Mouse (Mus musculus): ENCODE measurements around the gene Dnph1. TPM values are rescaled to one million over a fixed set of nuclear protein-coding genes. Genes with fewer than 3 reads are reported as not detected.

The Dnph1 gene
- total and polyA plus RNA-seq, 2 experiments from 2014 or later, result 7.0 to 10.0 TPM

- Histone ChIP-seq H3K4me2 (ENCODE audit: low read depth, low read length) (no peak overlapping the region), H3K9ac (replicated peaks; ENCODE audit: low read depth, low read length) (no peak overlapping the region), H3K36me3 (replicated peaks; ENCODE audit: control insufficient read depth, insufficient read depth, low read length) (no peaks in the 10 kb centered on the region), H3K4me3 (ENCODE audit: low read depth, low read length) (no peak overlapping the region), H3K9me3 (replicated peaks; ENCODE audit: control insufficient read depth, low read length) (no peaks in the 10 kb centered on the region), H3K27me3 (ENCODE audit: control insufficient read depth, insufficient read depth, low read length) (no peaks in the 10 kb centered on the region), H3K4me1 (ENCODE audit: control insufficient read depth, insufficient read depth) (no peaks in the 10 kb centered on the region), H3K27ac (ENCODE audit: low read depth) (no peak overlapping the region)
- WGBS, result 71% methylated on average over 14 of the region's 14 CpGs
- ATAC-seq (ENCODE audit: insufficient read depth, low read depth) (no peak), DNase-seq (ENCODE audit: low spot score) (no peak)
- TF ChIP-seq CTCF (IDR thresholded peaks at IDR 0.05; ENCODE audit: low read depth), result no peak
- TF ChIP-seq EP300 (IDR thresholded peaks at IDR 0.05; ENCODE audit: low read depth), result no peak
Measured at GRCm38 (mm10) chr17:46503847-46504638, 7.5 kb downstream of the Dnph1 start.

DNA sequence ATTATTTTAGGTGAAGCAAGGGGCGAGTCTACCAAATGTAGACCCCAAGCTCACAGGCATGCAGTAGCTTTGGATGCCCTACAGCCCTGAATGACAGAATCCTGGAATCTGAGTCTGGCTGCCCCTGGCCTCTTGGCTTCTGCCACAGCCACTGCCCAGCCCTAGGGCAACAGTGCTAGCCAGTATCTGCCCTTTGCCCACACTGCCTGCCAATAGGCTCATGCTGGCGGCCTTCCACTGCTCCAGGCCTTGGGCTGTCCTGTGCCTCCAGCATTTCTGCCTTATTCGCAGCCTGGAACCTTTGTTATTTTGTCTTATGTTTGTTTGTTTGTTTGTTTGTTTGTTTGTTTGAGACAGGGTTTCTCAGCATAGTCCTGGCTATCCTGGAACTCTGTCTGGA lies 9.1 kb downstream of the Dnph1 start:
- H3K4me3 ChIP-seq (ENCODE audit: low read depth, low read length), result no peak overlapping the region
- no peaks in the 10 kb centered on the region for H3K9me3 ChIP-seq (replicated peaks; ENCODE audit: control insufficient read depth, low read length)
- no peaks in the 10 kb centered on the region for H3K4me1 ChIP-seq (ENCODE audit: control insufficient read depth, insufficient read depth)
- no peak overlapping the region for H3K4me2 ChIP-seq (ENCODE audit: low read depth, low read length)
- ATAC-seq (ENCODE audit: insufficient read depth, low read depth) (no peak), DNase-seq (ENCODE audit: low spot score) (no peak)
- H3K36me3 ChIP-seq (replicated peaks; ENCODE audit: control insufficient read depth, insufficient read depth, low read length), result no peaks in the 10 kb centered on the region
- WGBS, result 86% methylated on average over 3 of the region's 3 CpGs
- no peak overlapping the region for H3K9ac ChIP-seq (replicated peaks; ENCODE audit: low read depth, low read length)
- no peak overlapping the region for H3K27ac ChIP-seq (ENCODE audit: low read depth)
- no peak for TF ChIP-seq CTCF (IDR thresholded peaks at IDR 0.05; ENCODE audit: low read depth)
- TF ChIP-seq EP300 (IDR thresholded peaks at IDR 0.05; ENCODE audit: low read depth), result no peak
- no peaks in the 10 kb centered on the region for H3K27me3 ChIP-seq (ENCODE audit: control insufficient read depth, insufficient read depth, low read length)

DNA sequence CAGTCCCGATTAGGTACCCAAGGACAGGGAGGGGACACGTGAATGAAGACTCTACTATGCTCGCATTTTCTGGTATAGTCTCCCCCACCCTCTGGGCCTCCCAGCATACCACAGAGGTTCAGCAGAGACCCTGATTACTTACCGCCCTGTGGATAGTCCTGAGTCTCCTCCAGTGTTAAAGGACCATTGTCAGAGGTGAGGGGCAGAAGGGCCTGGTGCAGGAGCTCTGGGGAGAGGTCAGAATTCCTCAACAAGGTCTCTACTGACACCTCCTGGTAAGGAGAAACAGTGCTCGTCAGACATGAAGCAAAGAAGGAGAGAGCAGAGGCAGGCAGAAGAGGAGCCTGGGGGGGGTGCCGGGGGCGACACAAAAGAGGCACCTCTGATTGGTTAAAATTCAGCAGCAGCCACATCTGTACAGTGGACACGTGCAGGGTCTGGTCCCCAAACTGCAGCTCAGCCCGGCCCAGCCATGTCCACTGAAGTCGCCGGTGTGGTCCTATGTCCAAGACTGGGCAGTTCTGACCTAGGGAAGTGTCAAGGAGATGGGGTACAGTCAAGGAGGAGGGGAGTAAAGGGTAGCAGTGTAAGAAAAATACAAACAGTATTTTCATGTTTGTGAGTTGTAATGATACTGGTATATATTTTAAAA lies 14.7 kb downstream of the Dnph1 start:
- Histone ChIP-seq H3K36me3 (replicated peaks; ENCODE audit: control insufficient read depth, insufficient read depth, low read length) (no peaks in the 10 kb centered on the region), H3K4me3 (ENCODE audit: low read depth, low read length) (no peak overlapping the region), H3K9me3 (replicated peaks; ENCODE audit: control insufficient read depth, low read length) (no peaks in the 10 kb centered on the region), H3K4me2 (ENCODE audit: low read depth, low read length) (no peak overlapping the region), H3K9ac (replicated peaks; ENCODE audit: low read depth, low read length) (no peak overlapping the region), H3K27me3 (ENCODE audit: control insufficient read depth, insufficient read depth, low read length) (no peaks in the 10 kb centered on the region), H3K4me1 (ENCODE audit: control insufficient read depth, insufficient read depth) (no peaks in the 10 kb centered on the region), H3K27ac (ENCODE audit: low read depth) (no peak overlapping the region)
- WGBS, result 54% methylated on average over 11 of the region's 11 CpGs
- TF ChIP-seq CTCF (IDR thresholded peaks at IDR 0.05; ENCODE audit: low read depth) (peak; percentile 76), EP300 (IDR thresholded peaks at IDR 0.05; ENCODE audit: low read depth) (no peak)
- ATAC-seq (ENCODE audit: insufficient read depth, low read depth) (peak; percentile 64; the same call in 1 of the 2 replicates), DNase-seq (ENCODE audit: low spot score) (peak; percentile 50)

- no peak overlapping the region for H3K9ac ChIP-seq (replicated peaks; ENCODE audit: low read depth, low read length)
- ATAC-seq (ENCODE audit: insufficient read depth, low read depth) (peak; percentile 47; the same call in 1 of the 2 replicates), DNase-seq (ENCODE audit: low spot score) (no peak)
- 67% methylated on average over 2 of the region's 2 CpGs for WGBS
- no peak overlapping the region for H3K4me3 ChIP-seq (ENCODE audit: low read depth, low read length)
- no peaks in the 10 kb centered on the region for H3K9me3 ChIP-seq (replicated peaks; ENCODE audit: control insufficient read depth, low read length)
- no peaks in the 10 kb centered on the region for H3K36me3 ChIP-seq (replicated peaks; ENCODE audit: control insufficient read depth, insufficient read depth, low read length)
- H3K4me1 ChIP-seq (ENCODE audit: control insufficient read depth, insufficient read depth), result no peaks in the 10 kb centered on the region
- H3K27ac ChIP-seq (ENCODE audit: low read depth), result no peak overlapping the region
- H3K27me3 ChIP-seq (ENCODE audit: control insufficient read depth, insufficient read depth, low read length), result no peaks in the 10 kb centered on the region
- TF ChIP-seq EP300 (IDR thresholded peaks at IDR 0.05; ENCODE audit: low read depth), result no peak
- TF ChIP-seq CTCF (IDR thresholded peaks at IDR 0.05; ENCODE audit: low read depth), result no peak
- H3K4me2 ChIP-seq (ENCODE audit: low read depth, low read length), result no peak overlapping the region
Measured at GRCm38 (mm10) chr17:46513329-46513728, 16.8 kb downstream of the Dnph1 start.

- H3K4me3 ChIP-seq (ENCODE audit: low read depth, low read length), result 0 out of 2 replicates have a peak overlapping the region, but pooled peaks have one; percentile 13
- H3K27ac ChIP-seq (ENCODE audit: low read depth), result no peak overlapping the region
- ATAC-seq (ENCODE audit: insufficient read depth, low read depth) (no peak), DNase-seq (ENCODE audit: low spot score) (no peak)
- WGBS, result 73% methylated on average over 10 of the region's 10 CpGs
- H3K4me1 ChIP-seq (ENCODE audit: control insufficient read depth, insufficient read depth), result no peaks in the 10 kb centered on the region
- no peak overlapping the region for H3K9ac ChIP-seq (replicated peaks; ENCODE audit: low read depth, low read length)
- peak overlapping the region; percentile 47 for H3K4me2 ChIP-seq (ENCODE audit: low read depth, low read length)
- H3K27me3 ChIP-seq (ENCODE audit: control insufficient read depth, insufficient read depth, low read length), result 0 out of 2 replicates have a peak, but pooled peaks cover 8% of the 10 kb centered on the region
- H3K36me3 ChIP-seq (replicated peaks; ENCODE audit: control insufficient read depth, insufficient read depth, low read length), result no peaks in the 10 kb centered on the region
- TF ChIP-seq EP300 (IDR thresholded peaks at IDR 0.05; ENCODE audit: low read depth) (no peak), CTCF (IDR thresholded peaks at IDR 0.05; ENCODE audit: low read depth) (no peak)
- no peaks in the 10 kb centered on the region for H3K9me3 ChIP-seq (replicated peaks; ENCODE audit: control insufficient read depth, low read length)
Measured at GRCm38 (mm10) chr17:46519971-46520370, 23.5 kb downstream of the Dnph1 start.

All from heart, postnatal 0 days (tissue).